7 mouse cellular contexts compared by ENCODE assay signal in genomic region chr15:79244071-79244893, GRCm38 (mm10). TPM values are rescaled to one million over a fixed set of nuclear protein-coding genes. Genes with fewer than 3 reads are reported as not detected.
DNase-seq lines count a peak whose midpoint lies in the region; ATAC-seq and TF ChIP-seq lines count a peak whose summit lies in the region.

No protein-coding gene starts in this region.

- H3K27me3 ChIP-seq in heart, postnatal 0 days (ENCODE audit: control insufficient read depth, insufficient read depth, low read length), result no peaks in the 10 kb centered on the region
- no peaks in the 10 kb centered on the region for H3K27me3 ChIP-seq in midbrain, postnatal 0 days (ENCODE audit: insufficient read depth, low read length)

- no peaks in the 10 kb centered on the region for H3K9me3 ChIP-seq in heart, postnatal 0 days (replicated peaks; ENCODE audit: control insufficient read depth, low read length)
- H3K9me3 ChIP-seq in midbrain, postnatal 0 days (ENCODE audit: low read length), result no peaks in the 10 kb centered on the region

- TF ChIP-seq EP300 in heart, postnatal 0 days (IDR thresholded peaks at IDR 0.05; ENCODE audit: low read depth), result no peak

- no peak for TF ChIP-seq CTCF in left cerebral cortex, adult 2 months (IDR thresholded peaks at IDR 0.05)
- TF ChIP-seq CTCF in heart, postnatal 0 days (IDR thresholded peaks at IDR 0.05; ENCODE audit: low read depth), result no peak
- no peak for TF ChIP-seq CTCF in midbrain, postnatal 0 days (IDR thresholded peaks at IDR 0.05)

- intact Hi-C loops in left cerebral cortex, adult 2 months (cut with DNase I), result loop anchor here (5.0 kb wide), 1 partner anchor 363 kb away; the partner anchor contains the start of gene Dmc1
- intact Hi-C loops in left cerebral cortex, postnatal 25 days (cut with DNase I), result loop anchor here (5.0 kb wide), 1 partner anchor 358 kb away; no protein-coding TSS in a partner anchor

- H3K9ac ChIP-seq in heart, postnatal 0 days (replicated peaks; ENCODE audit: low read depth, low read length), result no peak overlapping the region
- 0 out of 2 replicates have a peak overlapping the region, but pooled peaks have one; percentile 24 for H3K9ac ChIP-seq in midbrain, postnatal 0 days (replicated peaks; ENCODE audit: low read length, poor library complexity, severe bottlenecking)

- 47% methylated on average over 7 of the region's 7 CpGs for WGBS in heart, postnatal 0 days
- 68% methylated on average over 7 of the region's 7 CpGs for WGBS in midbrain, postnatal 0 days

- H3K27ac ChIP-seq in left cerebral cortex, adult 2 months, result peak overlapping the region; percentile 60
- H3K27ac ChIP-seq in brown adipose tissue, adult 24 weeks (replicated peaks; ENCODE audit: low read depth, low read length), result peak overlapping the region; percentile 64
- H3K27ac ChIP-seq in heart, postnatal 0 days (ENCODE audit: low read depth), result peak overlapping the region; percentile 88
- H3K27ac ChIP-seq in midbrain, postnatal 0 days (ENCODE audit: low read depth, low read length), result no peak overlapping the region

- H3K4me3 ChIP-seq in left cerebral cortex, adult 2 months, result no peak overlapping the region
- H3K4me3 ChIP-seq in brown adipose tissue, adult 24 weeks (ENCODE audit: insufficient read depth, low read depth, low read length), result no peak overlapping the region
- no peak overlapping the region for H3K4me3 ChIP-seq in heart, postnatal 0 days (ENCODE audit: low read depth, low read length)
- no peak overlapping the region for H3K4me3 ChIP-seq in midbrain, postnatal 0 days (ENCODE audit: low read depth, low read length)

- DNase-seq in left cerebral cortex, adult 2 months (ENCODE audit: extremely low spot score in 1 of 2, low spot score in 2 of 2), result no peak
- DNase-seq in left cerebral cortex, postnatal 25 days (ENCODE audit: low spot score in 2 of 2), result no peak
- no peak for DNase-seq in heart, postnatal 0 days (ENCODE audit: low spot score)
- no peak for DNase-seq in midbrain, postnatal 0 days (ENCODE audit: low spot score)
- no peak for DNase-seq in cerebellum, adult 18-20 months
- DNase-seq in frontal cortex, postnatal 36 days (ENCODE audit: low spot score in 2 of 2), result no peak

- H3K4me2 ChIP-seq in heart, postnatal 0 days (ENCODE audit: low read depth, low read length), result no peak overlapping the region
- H3K4me2 ChIP-seq in midbrain, postnatal 0 days (ENCODE audit: low read depth, low read length, poor library complexity, severe bottlenecking), result no peak overlapping the region

- H3K36me3 ChIP-seq in heart, postnatal 0 days (replicated peaks; ENCODE audit: control insufficient read depth, insufficient read depth, low read length), result peaks cover 58% of the 10 kb centered on the region
- peaks cover 60% of the 10 kb centered on the region for H3K36me3 ChIP-seq in midbrain, postnatal 0 days (ENCODE audit: insufficient read depth, low read length)

- H3K4me1 ChIP-seq in brown adipose tissue, adult 24 weeks (ENCODE audit: control insufficient read depth, insufficient read depth, insufficient read length, low read length), result peaks cover 5% of the 10 kb centered on the region
- H3K4me1 ChIP-seq in heart, postnatal 0 days (ENCODE audit: control insufficient read depth, insufficient read depth), result peaks cover 19% of the 10 kb centered on the region
- no peaks in the 10 kb centered on the region for H3K4me1 ChIP-seq in midbrain, postnatal 0 days (ENCODE audit: insufficient read depth, low read length)

- ATAC-seq in heart, postnatal 0 days (ENCODE audit: insufficient read depth, low read depth), result no peak
- no peak for ATAC-seq in midbrain, postnatal 0 days (ENCODE audit: low FRiP score)

RNA-seq across cellular contexts. Expression of gene Slc16a8, which starts 10.3 kb away (rescaled TPM):
- total RNA-seq in left cerebral cortex, adult 2 months (2021), result under 1 TPM in 1 of 2 experiments, not detected in 1; 0.25 TPM
- under 1 TPM in 1 of 2 experiments, not detected in 1; 0.37 TPM for total RNA-seq in left cerebral cortex, postnatal 25 days (2021)
- polyA plus RNA-seq in brown adipose tissue, adult 24 weeks (2012; ENCODE audit: insufficient read depth, insufficient read length, missing spikeins), result not detected in 2 replicates
- total RNA-seq in heart, postnatal 0 days (2014; rRNA removed; ENCODE audit: low replicate concordance), result 0.73 and 1.8 TPM in 2 replicates
- polyA plus RNA-seq in heart, postnatal 0 days (2015; fragmentation: Nextera tagmentation; extraction: Ambion mirVana), result 0.67 and 0.97 TPM in 2 replicates
- 0.93 TPM in 1 of 2 replicates, not detected in the other for total RNA-seq in midbrain, postnatal 0 days (2014; rRNA removed)
- polyA plus RNA-seq in midbrain, postnatal 0 days (2015; fragmentation: Nextera tagmentation; extraction: Ambion mirVana), result 0.45 and 0.54 TPM in 2 replicates

RNA-seq across cellular contexts. Expression of gene Gm49486, which starts 15.1 kb away (rescaled TPM):
- total RNA-seq in left cerebral cortex, adult 2 months (2021), result 1 to 10 TPM; 1.0 TPM
- under 1 TPM; 0.37 to 0.53 TPM for total RNA-seq in left cerebral cortex, postnatal 25 days (2021)
- polyA plus RNA-seq in brown adipose tissue, adult 24 weeks (2012; ENCODE audit: insufficient read depth, insufficient read length, missing spikeins), result 1.2 TPM in 1 of 2 replicates, not detected in the other
- 0.12 and 0.80 TPM in 2 replicates for total RNA-seq in heart, postnatal 0 days (2014; rRNA removed; ENCODE audit: low replicate concordance)
- polyA plus RNA-seq in heart, postnatal 0 days (2015; fragmentation: Nextera tagmentation; extraction: Ambion mirVana), result 0.74 and 1.0 TPM in 2 replicates
- total RNA-seq in midbrain, postnatal 0 days (2014; rRNA removed), result 1.8 and 3.7 TPM in 2 replicates
- polyA plus RNA-seq in midbrain, postnatal 0 days (2015; fragmentation: Nextera tagmentation; extraction: Ambion mirVana), result 1.1 and 2.0 TPM in 2 replicates

RNA-seq across cellular contexts. Expression of gene Pick1, which starts 15.3 kb away (rescaled TPM):
- total RNA-seq in left cerebral cortex, adult 2 months (2021), result 10 to 100 TPM; 55.7 to 57.8 TPM
- total RNA-seq in left cerebral cortex, postnatal 25 days (2021), result 10 to 100 TPM; 49.9 to 54.6 TPM
- polyA plus RNA-seq in brown adipose tissue, adult 24 weeks (2012; ENCODE audit: insufficient read depth, insufficient read length, missing spikeins), result 12.2 and 13.0 TPM in 2 replicates
- 23.8 and 27.2 TPM in 2 replicates for total RNA-seq in heart, postnatal 0 days (2014; rRNA removed; ENCODE audit: low replicate concordance)
- 26.9 and 29.8 TPM in 2 replicates for polyA plus RNA-seq in heart, postnatal 0 days (2015; fragmentation: Nextera tagmentation; extraction: Ambion mirVana)
- total RNA-seq in midbrain, postnatal 0 days (2014; rRNA removed), result 65.8 and 81.1 TPM in 2 replicates
- 78.1 and 84.2 TPM in 2 replicates for polyA plus RNA-seq in midbrain, postnatal 0 days (2015; fragmentation: Nextera tagmentation; extraction: Ambion mirVana)

RNA-seq across cellular contexts. Expression of gene Baiap2l2, which starts 41.1 kb away (rescaled TPM):
- total RNA-seq in left cerebral cortex, adult 2 months (2021), result 1 to 10 TPM; 5.9 to 6.4 TPM
- 1 to 10 TPM; 2.3 to 3.7 TPM for total RNA-seq in left cerebral cortex, postnatal 25 days (2021)
- 0.54 and 1.1 TPM in 2 replicates for polyA plus RNA-seq in brown adipose tissue, adult 24 weeks (2012; ENCODE audit: insufficient read depth, insufficient read length, missing spikeins)
- 0.23 and 0.27 TPM in 2 replicates for total RNA-seq in heart, postnatal 0 days (2014; rRNA removed; ENCODE audit: low replicate concordance)
- polyA plus RNA-seq in heart, postnatal 0 days (2015; fragmentation: Nextera tagmentation; extraction: Ambion mirVana), result 2.2 and 4.5 TPM in 2 replicates
- total RNA-seq in midbrain, postnatal 0 days (2014; rRNA removed), result 3.0 and 3.1 TPM in 2 replicates
- 8.0 and 8.5 TPM in 2 replicates for polyA plus RNA-seq in midbrain, postnatal 0 days (2015; fragmentation: Nextera tagmentation; extraction: Ambion mirVana)
